Mouse (Mus musculus) spleen, adult 2 months (tissue): ENCODE results near the gene Gprin2.

Experiments
- CTCF ChIP-seq: fragments of 200-500 bp; IDR thresholded peaks from 2 replicates; pipeline ENCODE4 v1.5.1; 2011; ENCODE audit warnings: mild to moderate bottlenecking, inconsistent platforms; ENCODE audit not compliant: insufficient read depth, insufficient read length, insufficient replicate concordance; ENCODE audit errors: extremely low read depth
- POLR2A ChIP-seq: fragments of 200-500 bp; IDR thresholded peaks from 2 replicates; pipeline ENCODE4 v1.6.1; 2011; ENCODE audit warnings: low read depth, low read length, inconsistent platforms

DNA sequence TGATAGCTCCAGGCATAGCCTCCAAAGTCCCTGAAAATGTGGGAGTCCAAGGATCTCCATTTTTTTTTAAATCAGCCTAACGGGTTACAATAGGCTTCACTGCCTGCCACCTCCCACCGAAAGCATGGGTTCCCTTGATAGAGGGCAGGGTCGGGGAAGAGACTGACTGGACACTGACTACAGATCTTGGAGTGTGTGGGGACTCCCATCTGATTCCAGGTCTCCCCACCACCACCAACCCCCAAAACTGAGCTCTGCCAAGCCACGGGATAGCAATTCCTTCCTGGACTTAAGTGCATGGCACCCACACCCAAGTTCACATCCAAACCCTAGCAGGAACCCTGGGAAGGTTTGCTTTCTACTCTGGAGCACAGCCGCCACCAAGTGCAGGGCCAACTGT is 19.0 kb upstream of the Gprin2 start:
- no peak for TF ChIP-seq CTCF
- no peak for TF ChIP-seq POLR2A
